ENCODE assay signal across 8 mouse cellular contexts in the genomic region with DNA sequence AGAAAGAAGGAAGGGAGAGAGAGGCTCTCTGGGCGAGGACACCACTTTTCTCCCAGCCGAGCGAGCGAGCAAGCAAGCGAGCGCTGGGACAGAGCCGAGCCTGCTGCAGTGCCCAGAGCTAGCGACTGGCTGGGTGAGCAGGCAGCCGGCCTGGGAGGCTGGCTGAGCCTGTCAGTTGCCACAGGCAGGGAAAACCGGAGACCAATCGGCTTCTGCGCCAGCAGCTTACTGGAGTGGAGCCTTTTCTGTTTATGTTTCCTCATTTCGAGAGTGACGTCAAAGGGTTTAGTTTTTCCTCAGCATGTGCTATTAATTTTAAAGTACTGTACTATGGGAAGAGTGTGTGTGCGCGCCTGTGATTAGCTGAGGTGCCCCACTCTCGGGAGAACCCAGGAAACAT. TPM values are rescaled to one million over a fixed set of nuclear protein-coding genes. Genes with fewer than 3 reads are reported as not detected.
DNase-seq lines count a peak whose midpoint lies in the region; ATAC-seq and TF ChIP-seq lines count a peak whose summit lies in the region.

TSS of gene Pde7b (minus strand) at position 173 of the 400 bp plus-strand sequence.

- DNase-seq in T-cell, adult 2 months (ENCODE audit: low spot score) = peak; percentile 23
- DNase-seq in embryo, embryonic 10 days (ENCODE audit: low spot score) = peak; percentile 82
- peak; percentile 95 for DNase-seq in gastrocnemius, adult 2 months
- peak; percentile 72 to 78 for DNase-seq in layer of hippocampus, postnatal 36 days
- DNase-seq in lung, postnatal 14 days = peak; percentile 76
- DNase-seq in ovary, postnatal 14 days (ENCODE audit: low spot score) = peak; percentile 59
- DNase-seq in thymus, postnatal 36 days = peak; percentile 25 to 35

- H3K36me3 ChIP-seq in hindbrain, embryonic 15.5 days = no peaks in the 10 kb centered on the region

- peak within 1 kb of the TSS; percentile 56 for H3K4me2 ChIP-seq in hindbrain, embryonic 15.5 days

- ATAC-seq in hindbrain, embryonic 15.5 days (ENCODE audit: low FRiP score, low read depth) = peak; percentile 90

- H3K9me3 ChIP-seq in hindbrain, embryonic 15.5 days = no peaks in the 10 kb centered on the region

- WGBS in hindbrain, embryonic 15.5 days = 10% methylated on average over 17 of the region's 17 CpGs

- peak within 1 kb of the TSS; percentile 88 for H3K27ac ChIP-seq in gastrocnemius, adult 2 months
- peak within 1 kb of the TSS; percentile 3; the same call in 1 of the 2 replicates for H3K27ac ChIP-seq in hindbrain, embryonic 15.5 days (replicated peaks)

- TF ChIP-seq CTCF in gastrocnemius, adult 2 months (IDR thresholded peaks at IDR 0.05) = no peak

- H3K9ac ChIP-seq in hindbrain, embryonic 15.5 days = peak within 1 kb of the TSS; percentile 15

- peaks cover 30% of the 10 kb centered on the region for H3K4me1 ChIP-seq in hindbrain, embryonic 15.5 days (replicated peaks)

- intact Hi-C loops in gastrocnemius, adult 2 months (cut with DNase I) = loop anchor here (5.0 kb wide), 3 partner anchors 38 to 167 kb away; no protein-coding TSS in a partner anchor

- no peaks in the 10 kb centered on the region for H3K27me3 ChIP-seq in hindbrain, embryonic 15.5 days

- H3K4me3 ChIP-seq in gastrocnemius, adult 2 months = peak within 1 kb of the TSS; percentile 79
- H3K4me3 ChIP-seq in hindbrain, embryonic 15.5 days = peak within 1 kb of the TSS; percentile 30

RNA-seq across cellular contexts. Expression of gene Pde7b, which starts in this region (rescaled TPM):
- total RNA-seq in gastrocnemius, adult 2 months (2021) = 10 to 100 TPM; 32.5 to 41.0 TPM
- 2.9 and 3.1 TPM in 2 replicates for polyA plus RNA-seq in hindbrain, embryonic 15.5 days (2015; fragmentation: Nextera tagmentation; extraction: Ambion mirVana)
- 10 to 100 TPM; 23.8 to 25.2 TPM for total RNA-seq in layer of hippocampus, postnatal 36 days (2021)

Comparison
In these comparisons a context has a peak if more than half of its experiments do, and no peak if none do; other contexts are left out.
1. Peak in every context shown above with its lines: DNase-seq, ATAC-seq, H3K4me3 ChIP-seq and H3K27ac ChIP-seq.
2. DNase-seq: peak in every context shown above with its lines; median percentile 95 in gastrocnemius, adult 2 months; 82 in embryo, embryonic 10 days; 76 in lung, postnatal 14 days; 75 in layer of hippocampus, postnatal 36 days; 59 in ovary, postnatal 14 days; 30 in thymus, postnatal 36 days; 23 in T-cell, adult 2 months.